Mouse (Mus musculus): ENCODE results near the gene Fstl1. TPM values are rescaled to one million over a fixed set of nuclear protein-coding genes. Genes with fewer than 3 reads are reported as not detected.

The Fstl1 gene
- total RNA-seq, 2 experiments from 2014 or later = 32.0 to 36.1 TPM

GRCm38 (mm10) chr16:37784526-37784925 lies 7.9 kb downstream of the Fstl1 start:
- DNase-seq (ENCODE audit: extremely low spot score in 1 of 2, low spot score in 1 of 2) = no peak

DNA sequence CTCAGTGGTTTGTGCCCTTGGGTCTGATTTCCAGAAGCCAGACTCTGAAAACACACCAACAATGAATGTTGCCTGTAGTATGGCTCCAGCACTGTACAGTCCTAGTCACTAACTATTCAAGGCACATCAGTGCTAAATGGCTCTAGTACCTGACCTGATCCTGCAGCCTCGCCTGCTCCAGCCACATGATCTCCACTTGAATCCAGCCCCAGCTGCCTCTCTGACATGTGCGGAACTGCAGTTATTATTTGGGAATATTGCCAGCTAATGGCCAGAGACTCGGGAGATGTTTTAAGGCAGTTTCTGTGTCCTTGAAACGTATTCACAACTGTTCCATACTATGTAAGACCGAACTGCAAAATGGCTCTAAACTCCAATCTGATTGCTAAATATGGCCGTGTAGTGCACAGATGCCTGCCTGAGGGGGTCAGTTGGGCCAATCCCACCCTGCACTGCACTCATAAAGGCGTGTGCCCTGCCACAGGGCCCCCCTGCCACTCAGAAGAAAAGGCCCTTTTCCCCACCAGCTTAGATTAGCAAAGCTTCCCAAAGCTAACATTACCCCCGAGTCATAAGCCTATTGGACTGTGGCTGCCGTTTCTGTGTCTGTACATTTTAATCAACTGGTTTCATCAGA lies 11.0 kb downstream of the Fstl1 start:
- no peak for DNase-seq (ENCODE audit: extremely low spot score in 1 of 2, low spot score in 1 of 2)

- DNase-seq (ENCODE audit: extremely low spot score in 1 of 2, low spot score in 1 of 2) = peak in 1 of 2 experiments; percentile 40
These were observed 11.8 kb downstream of the Fstl1 start for GRCm38 (mm10) chr16:37788367-37789014.

DNA sequence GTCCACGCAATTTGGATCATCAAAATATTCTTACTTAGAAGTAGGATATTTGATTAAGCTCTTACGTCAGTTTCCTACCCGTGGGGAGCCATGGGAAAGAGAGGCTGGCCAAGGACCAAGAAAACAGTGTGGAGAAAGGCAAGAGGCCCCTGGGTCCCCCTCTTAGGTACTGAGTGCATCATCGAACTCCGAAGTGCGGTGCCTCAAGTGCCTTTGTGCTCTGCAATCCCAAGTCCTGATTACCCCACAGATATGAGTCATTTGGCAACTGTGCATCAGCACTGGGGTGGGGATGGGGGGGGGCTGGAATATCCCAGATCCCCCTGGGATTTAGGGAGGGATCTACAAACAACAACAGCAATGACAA lies 12.3 kb downstream of the Fstl1 start:
- DNase-seq (ENCODE audit: extremely low spot score in 1 of 2, low spot score in 1 of 2) = no peak

- no peak for DNase-seq (ENCODE audit: extremely low spot score in 1 of 2, low spot score in 1 of 2)
These were observed 12.8 kb downstream of the Fstl1 start for GRCm38 (mm10) chr16:37789394-37789920.

GRCm38 (mm10) chr16:37790008-37790780 lies 13.5 kb downstream of the Fstl1 start:
- no peak for DNase-seq (ENCODE audit: extremely low spot score in 1 of 2, low spot score in 1 of 2)

GRCm38 (mm10) chr16:37790781-37791175 lies 14.1 kb downstream of the Fstl1 start:
- no peak for DNase-seq (ENCODE audit: extremely low spot score in 1 of 2, low spot score in 1 of 2)

- no peak for DNase-seq (ENCODE audit: extremely low spot score in 1 of 2, low spot score in 1 of 2)
These were observed 19.0 kb downstream of the Fstl1 start for GRCm38 (mm10) chr16:37795651-37796150.

DNA sequence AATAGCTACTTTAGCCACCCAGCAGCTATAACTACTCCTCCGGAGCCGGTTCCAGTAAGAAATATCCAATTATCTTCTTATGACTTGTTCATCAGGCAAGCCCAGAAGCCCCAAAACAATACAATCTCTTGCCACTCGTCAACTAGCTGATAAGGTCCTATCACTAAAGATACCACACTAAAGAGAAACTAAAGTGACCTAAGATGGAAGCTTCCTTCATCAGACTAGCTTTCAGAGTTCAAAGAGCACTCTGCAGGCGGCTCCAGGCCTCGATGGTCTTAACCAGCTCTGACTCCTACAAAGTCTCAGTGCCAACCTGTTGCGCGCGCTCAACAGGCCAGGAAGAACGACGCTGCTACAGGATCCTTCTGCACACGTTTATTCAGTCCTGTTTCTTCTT lies 19.6 kb downstream of the Fstl1 start:
- DNase-seq (ENCODE audit: extremely low spot score in 1 of 2, low spot score in 1 of 2) = no peak

- DNase-seq (ENCODE audit: extremely low spot score in 1 of 2, low spot score in 1 of 2) = no peak
These were observed 24.4 kb downstream of the Fstl1 start for GRCm38 (mm10) chr16:37801097-37801496.

DNA sequence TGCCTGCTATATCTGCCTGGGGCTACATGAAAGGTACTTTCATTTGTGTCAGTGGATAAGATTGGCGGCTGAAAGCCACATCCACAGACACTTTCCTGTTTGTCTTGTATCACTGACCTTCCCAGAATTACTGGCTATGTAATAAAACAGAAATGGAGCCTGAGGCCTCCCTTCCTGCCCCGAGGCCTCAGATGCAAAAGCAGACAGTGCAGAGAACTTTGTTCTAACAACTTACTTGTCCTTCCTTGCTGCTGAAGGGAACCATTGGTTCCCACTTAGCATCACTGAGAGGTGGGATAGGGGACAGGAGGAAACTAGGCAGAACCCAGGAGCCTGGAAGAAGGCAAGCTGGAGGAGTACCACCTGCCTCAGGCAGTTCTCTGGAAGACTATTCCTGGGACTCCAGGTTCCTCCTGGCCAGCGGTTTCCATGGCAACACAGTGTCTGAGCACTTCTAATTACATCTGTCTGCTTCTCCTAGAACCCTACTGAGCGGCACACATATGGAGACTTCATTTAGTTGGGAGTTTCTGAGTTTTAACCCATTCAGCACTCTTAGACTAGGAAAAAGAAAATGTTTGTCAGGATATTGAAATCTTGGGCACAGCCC lies 26.1 kb downstream of the Fstl1 start:
- no peak for DNase-seq (ENCODE audit: extremely low spot score in 1 of 2, low spot score in 1 of 2)

DNA sequence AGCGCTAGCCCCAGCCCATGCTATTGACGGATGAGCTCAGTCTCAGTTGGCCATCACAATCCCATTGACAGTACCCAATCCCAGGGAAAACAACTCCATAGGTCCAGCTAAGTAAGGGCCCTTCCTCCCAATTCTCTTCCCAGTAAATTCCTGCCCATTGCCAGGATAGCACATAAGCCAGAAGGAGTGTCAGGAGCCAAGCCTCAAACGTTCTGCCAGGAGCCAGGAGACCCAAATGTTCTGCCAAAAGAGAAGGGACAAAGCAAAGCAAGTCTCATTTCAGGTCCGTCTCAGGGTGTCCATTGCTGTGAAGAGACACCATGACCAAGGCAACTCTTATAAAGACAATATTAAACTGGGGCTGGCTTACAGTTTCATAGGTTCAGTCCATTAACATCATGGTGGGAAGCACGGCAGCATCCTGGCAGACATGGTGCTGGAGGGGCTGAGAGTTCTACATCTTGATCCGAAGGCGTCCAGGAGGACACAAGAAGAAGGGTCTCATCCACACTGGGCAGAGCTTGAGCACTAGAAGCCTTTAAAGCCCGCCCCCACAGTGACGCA lies 26.8 kb downstream of the Fstl1 start:
- DNase-seq (ENCODE audit: extremely low spot score in 1 of 2, low spot score in 1 of 2) = no peak

DNA sequence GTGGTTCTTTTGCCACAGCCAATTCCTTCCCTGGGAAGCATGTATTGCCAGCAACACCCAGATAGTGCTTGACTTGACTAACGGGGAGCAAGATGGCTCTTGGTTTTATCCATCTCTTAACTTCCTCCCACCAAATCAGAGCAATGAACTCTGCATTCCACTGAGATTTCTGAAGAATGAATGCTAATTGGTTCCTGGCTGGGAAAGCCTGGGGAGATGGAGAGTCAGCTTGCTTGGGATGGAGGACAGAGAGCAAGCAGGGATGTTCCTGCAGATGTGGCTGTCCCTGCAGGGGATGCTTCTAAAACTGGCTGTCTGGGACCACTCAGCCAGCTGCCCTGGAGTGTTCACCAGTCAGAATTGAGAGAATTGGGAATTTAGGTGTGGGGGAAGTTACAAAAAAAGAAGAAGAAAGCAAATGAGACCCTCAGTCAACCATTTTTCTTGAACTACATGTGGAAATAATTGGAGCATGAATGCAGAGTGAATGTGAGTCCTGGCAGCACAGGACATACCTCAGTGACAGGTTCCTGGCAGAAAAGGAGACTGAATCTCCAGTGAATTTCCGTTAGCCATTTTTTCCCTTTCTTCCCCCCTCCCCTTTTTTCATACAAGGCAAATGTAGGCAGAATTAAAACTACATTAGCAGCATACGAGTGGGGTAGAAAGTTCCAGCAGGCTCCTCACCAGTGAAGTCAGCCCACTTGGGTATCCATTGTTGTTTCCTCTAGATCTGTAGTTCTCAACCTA lies 29.2 kb downstream of the Fstl1 start:
- no peak for DNase-seq (ENCODE audit: extremely low spot score in 1 of 2, low spot score in 1 of 2)

- no peak for DNase-seq (ENCODE audit: extremely low spot score in 1 of 2, low spot score in 1 of 2)
These were observed 30.6 kb downstream of the Fstl1 start for GRCm38 (mm10) chr16:37807269-37807668.

GRCm38 (mm10) chr16:37808866-37809622 lies 32.4 kb downstream of the Fstl1 start:
- DNase-seq (ENCODE audit: extremely low spot score in 1 of 2, low spot score in 1 of 2) = no peak

DNA sequence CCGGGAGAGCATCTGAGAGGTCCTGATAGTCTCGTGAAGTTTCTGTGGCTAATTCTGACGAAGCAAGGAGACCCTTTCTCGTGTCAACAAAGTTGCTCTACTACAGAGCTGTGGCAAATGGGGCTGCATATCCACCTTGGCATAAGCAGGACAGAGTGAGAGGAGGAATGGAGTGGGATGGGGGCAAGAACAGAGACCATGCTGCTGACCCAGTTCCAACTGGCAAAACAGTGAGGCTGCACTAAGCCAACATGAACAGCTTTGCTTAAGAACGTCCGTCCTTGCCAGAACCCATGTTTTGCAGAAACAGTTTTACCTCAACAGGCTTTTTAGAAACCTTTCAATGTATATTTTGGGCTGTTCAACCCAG lies 32.9 kb downstream of the Fstl1 start:
- DNase-seq (ENCODE audit: extremely low spot score in 1 of 2, low spot score in 1 of 2) = no peak

DNA sequence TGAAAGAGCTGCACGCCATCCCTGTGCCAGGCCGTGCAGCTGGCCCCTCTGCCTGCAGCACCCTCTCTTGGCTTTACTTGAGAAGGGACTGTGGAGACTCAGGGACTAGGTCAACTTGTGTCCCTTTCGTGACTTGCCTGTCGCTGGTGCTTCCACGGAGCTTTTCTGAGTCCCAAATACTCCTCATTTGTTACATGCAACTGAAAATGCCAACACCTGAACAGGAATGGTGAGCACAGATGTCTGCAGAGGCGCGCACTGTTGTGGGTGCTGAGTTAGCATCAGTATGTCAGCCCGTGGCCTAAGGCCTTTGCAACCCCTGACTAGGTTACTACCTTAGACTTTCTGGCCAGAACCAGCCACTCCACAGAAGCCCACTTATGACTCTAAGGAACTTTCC lies 35.2 kb downstream of the Fstl1 start:
- no peak for DNase-seq (ENCODE audit: extremely low spot score in 1 of 2, low spot score in 1 of 2)

DNA sequence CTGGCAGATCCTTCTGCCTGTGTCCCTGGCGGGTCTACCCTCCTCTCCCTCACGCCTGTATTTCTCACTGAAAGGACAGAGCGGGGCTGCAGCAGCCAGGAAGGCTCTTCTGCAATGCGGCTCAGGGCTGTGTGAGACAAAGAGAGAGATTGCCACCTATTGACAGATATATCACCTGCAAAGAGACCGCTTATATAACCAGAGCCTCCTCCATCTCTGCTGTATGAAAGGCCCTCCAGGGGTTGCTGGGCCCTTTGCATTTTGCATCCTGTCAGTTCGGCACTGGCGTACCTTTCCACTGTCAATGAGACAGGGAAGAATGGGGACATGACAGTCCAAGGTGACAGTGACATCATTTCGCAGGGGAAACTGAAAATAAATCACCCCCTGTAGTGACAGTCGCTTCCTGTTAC lies 35.8 kb downstream of the Fstl1 start:
- peak; percentile 32 to 35 for DNase-seq (ENCODE audit: extremely low spot score in 1 of 2, low spot score in 1 of 2)
